Mouse (Mus musculus): ENCODE measurements around the gene Nwd2.

The Nwd2 gene

GRCm38 (mm10) chr5:63649070-63649532 is at the start of gene Nwd2:
Gene Nwd2 (plus strand): TSS chr5:63649102.
- DNase-seq, result no peak

- no peak for DNase-seq
Measured at GRCm38 (mm10) chr5:63607447-63607846, 41.5 kb upstream of the Nwd2 start.

DNA sequence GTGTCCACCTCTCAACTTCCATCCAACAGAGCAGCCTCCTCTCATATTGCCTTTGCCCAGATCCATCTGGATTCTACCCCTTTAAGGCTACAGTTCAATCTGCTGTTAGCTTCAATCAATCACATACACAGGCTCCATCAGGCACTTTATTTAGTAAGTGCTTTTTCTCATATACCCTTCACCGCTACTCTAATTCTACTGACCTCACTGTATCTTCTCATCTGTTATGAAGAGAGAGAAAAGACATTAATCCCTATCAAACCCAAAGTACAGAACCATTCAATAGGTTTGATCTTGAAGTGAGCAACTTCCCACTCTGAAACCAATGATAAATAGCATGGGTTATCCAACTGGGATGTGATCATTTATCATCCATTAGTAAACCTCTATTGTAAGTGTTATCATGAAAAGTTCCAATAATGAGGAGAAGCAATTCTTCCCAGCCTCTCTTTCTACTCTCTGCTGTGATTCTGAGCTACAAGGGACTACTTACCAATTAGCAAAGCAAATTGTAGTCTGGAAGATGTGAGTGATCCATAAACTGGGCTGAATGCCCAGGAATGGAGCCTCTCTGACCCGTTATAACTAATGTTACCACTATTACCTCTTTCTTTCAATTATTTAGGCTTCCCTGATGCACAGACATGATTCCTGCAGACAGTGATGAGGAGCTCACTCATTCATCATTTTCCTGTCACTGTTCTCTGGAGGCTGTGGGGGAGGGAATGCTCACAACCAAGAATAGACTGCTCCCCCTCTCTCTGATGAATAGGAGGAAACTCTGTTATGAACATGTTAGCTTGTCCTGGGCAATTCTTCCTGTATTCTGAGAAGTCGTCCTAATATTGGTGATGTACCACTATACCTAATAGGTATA is 31.9 kb upstream of the Nwd2 start:
- no peak for DNase-seq

DNA sequence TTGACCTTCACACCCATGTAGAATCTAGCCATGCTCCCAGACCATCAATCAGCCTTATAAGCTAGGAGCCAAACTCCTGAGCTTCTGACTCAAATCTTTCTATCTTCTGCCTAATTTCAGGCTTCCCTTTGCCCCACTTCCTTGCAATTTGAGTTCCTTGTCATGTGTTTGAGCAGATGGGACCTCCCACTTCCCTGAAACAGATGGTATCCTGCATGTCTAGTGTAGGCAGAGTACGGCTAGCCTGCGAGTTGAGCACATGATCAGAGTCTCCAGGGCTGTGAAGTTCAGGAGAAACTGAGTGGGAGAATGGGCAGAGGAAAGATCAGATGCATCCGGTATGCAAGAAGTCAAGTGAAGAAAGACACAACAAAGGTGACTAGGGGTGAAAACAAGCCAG is 24.8 kb upstream of the Nwd2 start:
- DNase-seq, result no peak

DNA sequence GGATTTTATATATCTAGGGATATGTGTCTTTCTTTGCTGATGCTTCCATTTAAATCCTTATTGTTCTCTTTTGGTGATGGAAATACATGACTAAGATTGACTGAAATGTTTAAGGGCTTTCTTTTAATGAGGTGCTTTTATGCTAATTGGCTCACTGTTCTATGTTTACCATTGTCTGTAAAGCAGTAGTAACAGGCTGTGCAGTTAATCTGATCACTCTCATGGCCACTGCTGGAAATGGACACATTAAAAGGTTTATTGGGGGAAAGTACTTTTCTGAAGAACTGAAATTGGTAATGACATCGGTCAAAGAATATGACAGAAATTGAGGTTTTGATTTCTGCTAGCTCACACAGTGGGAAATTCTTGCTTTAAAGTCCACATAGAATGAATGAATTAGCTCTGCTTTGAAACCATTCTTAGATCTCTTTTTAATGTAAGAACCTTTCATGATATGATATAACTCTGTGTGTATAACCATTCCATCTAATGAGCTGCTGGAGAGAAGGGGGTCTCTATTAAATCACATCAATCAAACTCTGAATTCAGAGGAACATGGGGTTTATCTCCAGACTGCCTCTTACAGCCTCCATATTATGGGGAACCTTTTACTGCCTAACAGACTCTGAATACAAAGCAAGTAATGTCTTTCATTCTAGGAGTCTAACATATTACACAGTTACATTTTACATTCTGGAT is 20.9 kb upstream of the Nwd2 start:
- DNase-seq, result no peak

- DNase-seq, result no peak
Measured at GRCm38 (mm10) chr5:63628531-63628871, 20.4 kb upstream of the Nwd2 start.

DNA sequence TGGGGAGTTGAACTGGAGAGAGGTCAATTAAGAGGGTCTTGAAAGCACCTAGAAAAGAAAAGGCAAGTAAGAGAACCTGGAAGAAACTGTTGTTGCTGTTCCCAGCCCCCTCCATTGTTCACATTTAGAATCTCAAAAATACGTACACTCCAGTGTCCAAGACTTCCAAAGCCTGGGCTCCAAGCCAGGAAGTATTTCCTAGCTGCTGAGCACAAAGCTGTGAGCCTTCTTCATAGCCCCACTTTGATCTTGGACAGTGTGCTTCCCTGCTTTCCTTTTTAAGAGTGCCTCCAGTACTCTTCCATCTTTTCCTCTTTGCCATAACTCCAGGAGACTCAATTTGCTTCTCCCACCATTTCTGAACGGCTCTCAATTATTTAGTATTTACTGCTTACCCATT is 14.3 kb upstream of the Nwd2 start:
- no peak for DNase-seq

- no peak for DNase-seq
Measured at GRCm38 (mm10) chr5:63648187-63648586, 715 bp upstream of the Nwd2 start.

DNA sequence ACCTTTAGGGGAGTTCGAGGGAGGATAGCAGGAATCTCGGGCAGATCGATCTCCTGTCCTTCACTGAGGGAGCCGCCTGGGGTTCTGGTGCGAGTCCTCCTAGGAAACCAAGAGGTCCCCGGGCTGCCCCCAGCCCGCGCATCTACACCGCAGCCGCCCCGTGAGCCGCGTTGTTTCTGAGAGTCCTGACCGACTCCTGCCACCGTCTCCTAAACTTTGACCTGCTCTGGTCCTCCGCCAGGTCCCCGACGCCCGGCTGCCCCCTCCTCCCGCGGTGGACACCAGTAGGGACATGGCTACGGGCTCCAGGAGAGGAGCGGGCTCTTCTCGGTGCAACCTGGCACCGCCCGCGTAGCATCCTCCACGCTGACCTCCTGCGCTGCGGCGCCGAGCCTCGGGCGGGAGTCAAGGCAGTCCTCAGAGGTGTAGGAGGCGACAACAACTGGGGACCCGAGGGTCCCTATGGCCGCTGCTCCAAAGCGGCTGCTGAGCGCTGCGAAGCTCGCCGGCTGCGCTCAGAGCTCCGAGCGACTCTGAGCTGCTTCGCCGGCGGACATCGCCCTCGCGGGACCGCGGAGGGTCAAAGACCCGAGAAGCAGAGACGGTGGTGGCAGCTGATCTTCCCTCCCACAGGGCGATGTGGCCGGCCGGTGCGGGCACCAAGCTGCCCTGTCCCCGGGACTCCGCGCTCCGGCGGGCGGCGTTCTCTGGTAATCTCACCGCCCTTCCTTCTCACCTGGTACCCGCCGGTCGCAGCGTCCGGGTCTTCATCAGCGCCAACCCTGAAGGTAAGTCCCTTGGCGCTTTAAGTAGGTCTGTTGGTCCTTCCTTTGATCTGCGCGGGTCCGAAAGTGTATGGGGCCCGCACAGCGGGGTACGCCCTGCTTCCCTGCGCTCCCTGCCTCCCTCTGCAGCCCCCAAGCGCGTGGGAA is 897 bp downstream of the Nwd2 start:
- DNase-seq, result no peak

GRCm38 (mm10) chr5:63651813-63652212 is 2.9 kb downstream of the Nwd2 start:
- DNase-seq, result no peak

GRCm38 (mm10) chr5:63652705-63653104 is 3.8 kb downstream of the Nwd2 start:
- DNase-seq, result no peak

GRCm38 (mm10) chr5:63666884-63667283 is 18.0 kb downstream of the Nwd2 start:
- DNase-seq, result no peak

DNA sequence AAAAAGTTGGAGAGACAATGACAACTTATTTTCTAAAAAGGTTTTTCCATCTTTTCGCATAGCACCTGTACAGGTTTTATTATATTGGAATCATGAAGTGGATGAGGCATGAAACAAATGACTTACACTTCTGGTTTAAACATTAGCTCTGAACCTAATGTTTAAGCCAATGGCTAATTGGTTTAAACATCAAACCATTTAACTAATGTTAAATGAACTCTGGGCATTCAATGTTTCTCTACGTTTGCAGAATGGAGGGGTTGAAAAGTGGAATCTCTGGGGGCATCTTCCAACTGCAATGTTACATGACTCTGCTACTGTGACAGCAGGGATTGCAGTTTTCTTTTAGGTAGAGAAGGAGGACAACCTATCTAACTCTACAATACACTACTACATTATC is 27.0 kb downstream of the Nwd2 start:
- DNase-seq, result no peak

- no peak for DNase-seq
Measured at GRCm38 (mm10) chr5:63689084-63689483, 40.2 kb downstream of the Nwd2 start.

DNA sequence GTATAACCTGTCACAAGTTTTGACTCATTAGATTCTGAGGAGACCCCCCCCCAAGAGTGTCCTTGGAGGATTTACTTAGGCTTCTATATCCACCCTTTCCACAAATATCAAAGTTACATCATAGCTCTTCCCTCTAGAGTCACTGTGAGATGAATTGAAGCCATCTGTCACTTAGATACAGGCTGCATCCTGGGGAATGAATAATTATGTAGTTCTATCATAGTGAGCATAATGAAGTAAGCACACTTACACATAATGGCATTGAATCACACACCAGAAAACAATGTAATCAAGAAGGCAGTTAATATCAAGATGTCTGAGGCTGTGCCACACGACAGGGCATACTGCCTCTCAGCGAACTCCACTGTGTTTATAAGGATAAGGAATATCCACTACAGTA is 47.9 kb downstream of the Nwd2 start:
- DNase-seq, result no peak

DNA sequence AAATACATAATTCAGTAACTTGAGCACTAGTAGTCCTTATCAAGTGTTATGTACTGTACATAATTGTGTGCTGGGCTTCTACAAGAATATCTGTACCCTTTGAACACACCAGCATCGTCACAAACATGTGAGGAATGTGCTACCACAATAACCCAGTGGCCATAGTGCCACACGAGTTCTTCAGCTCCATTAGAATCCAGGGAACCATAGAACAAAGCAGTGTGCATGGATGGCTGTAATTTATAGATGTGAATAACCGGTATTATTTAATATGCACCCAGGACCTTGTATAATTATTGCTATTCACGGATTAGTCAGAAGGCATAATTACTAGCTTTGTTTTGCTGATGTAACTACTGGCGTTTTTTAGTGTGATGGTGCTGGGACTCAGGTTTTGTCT is 48.3 kb downstream of the Nwd2 start:
- DNase-seq, result no peak

GRCm38 (mm10) chr5:63728955-63729354 is 80.1 kb downstream of the Nwd2 start:
- no peak for DNase-seq

DNA sequence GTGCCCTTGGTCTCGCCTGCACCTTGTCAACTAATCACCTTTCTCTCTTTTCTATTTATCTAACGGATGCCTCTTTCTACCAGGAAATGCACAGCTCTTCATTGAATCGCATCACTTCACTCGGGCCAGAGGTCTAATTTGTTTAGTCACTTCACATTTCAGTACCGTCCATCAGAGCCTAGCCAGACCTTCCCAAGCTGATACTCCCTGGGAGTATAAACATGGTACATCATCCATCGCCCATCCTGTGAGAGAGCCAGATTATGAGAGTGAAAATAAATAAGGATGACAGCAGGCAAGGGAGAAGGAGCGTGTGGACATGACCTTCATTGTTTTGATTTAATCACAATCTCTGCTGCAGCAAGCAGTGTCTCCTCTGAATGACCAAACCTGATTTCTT is 86.6 kb downstream of the Nwd2 start:
- DNase-seq, result no peak

DNA sequence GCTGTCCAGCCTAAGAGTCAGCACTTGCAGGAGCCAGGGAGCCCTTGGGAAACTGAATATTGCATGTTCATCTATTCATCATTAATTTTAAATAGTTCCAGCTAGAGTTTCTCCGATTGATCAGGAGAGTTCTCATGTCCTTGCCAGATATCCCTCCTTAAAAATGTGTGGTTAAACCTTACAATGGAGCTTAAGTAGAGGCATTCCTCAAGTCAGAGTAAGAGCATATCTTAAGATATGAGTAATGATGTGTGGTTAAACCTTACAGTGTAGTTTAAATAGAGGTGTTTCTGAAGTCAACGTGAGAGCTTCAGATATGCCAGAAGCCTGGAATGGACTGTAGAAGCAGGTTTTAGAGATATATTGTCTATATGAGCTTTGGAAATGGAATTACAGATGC is 94.5 kb downstream of the Nwd2 start:
- DNase-seq, result no peak

DNA sequence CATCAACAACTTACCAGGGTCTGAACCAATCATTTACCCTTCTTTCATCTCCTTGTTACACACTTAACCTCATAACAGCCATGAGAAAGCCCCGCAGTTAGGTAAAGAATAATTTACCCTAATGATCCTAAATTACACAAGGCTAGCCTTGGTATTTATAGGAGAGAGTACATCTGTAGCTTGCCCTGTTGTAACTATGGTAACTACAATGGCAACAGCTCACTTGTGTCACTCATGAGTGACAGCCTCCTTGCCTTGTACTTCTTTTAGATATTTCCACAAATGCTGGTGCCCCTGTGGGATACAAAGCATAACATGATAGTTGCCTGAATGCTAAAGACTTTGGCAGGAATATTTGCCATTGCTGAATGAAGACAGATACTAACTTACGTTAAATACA is 99.4 kb downstream of the Nwd2 start:
- no peak for DNase-seq

GRCm38 (mm10) chr5:63748759-63749158 is 99.9 kb downstream of the Nwd2 start:
- DNase-seq, result no peak

GRCm38 (mm10) chr5:63755092-63755761 is 106.3 kb downstream of the Nwd2 start:
- DNase-seq, result no peak

DNA sequence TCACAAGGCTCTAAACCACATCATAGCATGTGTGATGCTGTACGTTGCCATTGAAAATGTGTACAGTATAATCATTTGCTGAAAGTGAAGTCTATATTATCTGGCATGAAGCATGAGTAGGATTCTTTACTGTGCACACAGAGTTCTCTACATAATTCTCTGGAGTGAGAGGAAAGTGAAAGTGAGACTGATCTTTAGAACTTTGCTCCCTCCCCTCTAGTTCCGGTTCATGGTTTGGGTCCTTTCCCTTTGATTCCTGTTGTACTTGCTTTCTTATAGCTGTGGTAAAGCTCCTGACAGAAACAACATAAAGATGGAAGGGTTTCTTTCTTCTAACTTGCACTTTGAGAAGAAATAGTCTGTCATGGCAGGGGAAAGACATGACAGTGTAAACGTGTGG is 107.0 kb downstream of the Nwd2 start:
- DNase-seq, result no peak

Measured in cerebellum, adult 11 months (tissue).